Mouse (Mus musculus) forebrain, embryonic 10.5 days (tissue): ENCODE data around the gene Tenm4. TPM values are rescaled to one million over a fixed set of nuclear protein-coding genes. Genes with fewer than 3 reads are reported as not detected.

ENCODE experiments used
- DNase-seq: peaks from one replicate; pipeline ENCODE4 v3.0.0-alpha.2; 2017; ENCODE audit warnings: low spot score; ENCODE audit errors: extremely low spot score
- H3K27ac ChIP-seq: fragments of 300-500 bp; sonication (generic); 2 replicates; pipeline ENCODE4 v1.5.1; 2016; ENCODE audit warnings: mild to moderate bottlenecking
- H3K27me3 ChIP-seq: fragments of 300-500 bp; sonication (generic); 2 replicates; pipeline ENCODE4 v1.6.1; 2016; ENCODE audit warnings: mild to moderate bottlenecking; ENCODE audit not compliant: poor library complexity, severe bottlenecking
- H3K36me3 ChIP-seq: fragments of 300-500 bp; sonication (generic); replicated peaks from 2 replicates; pipeline ENCODE4 v1.6.1; 2016; ENCODE audit warnings: mild to moderate bottlenecking, moderate library complexity
- H3K4me1 ChIP-seq: fragments of 300-500 bp; sonication (generic); 2 replicates; pipeline ENCODE4 v1.6.1; 2016
- H3K4me3 ChIP-seq: fragments of 300-500 bp; sonication (generic); 2 replicates; pipeline ENCODE4 v1.5.1; 2016; ENCODE audit warnings: mild to moderate bottlenecking, moderate library complexity
- H3K9me3 ChIP-seq: fragments of 300-500 bp; sonication (generic); 2 replicates; pipeline ENCODE4 v1.6.1; 2016; ENCODE audit warnings: mild to moderate bottlenecking, moderate library complexity
- WGBS: fragments of 180-500 bp; shearing (Covaris S2); methylation state at CpG from one replicate; pipeline ENCODE4 v1.1.7; 2016; 5-methylcytosine and 5-hydroxymethylcytosine counted together
- polyA plus RNA-seq: library from polyadenylated mRNA; unstranded; fragments of >200 nt; fragmentation: Nextera tagmentation; extraction: Ambion mirVana; gene quantifications from 2 replicates; pipeline ENCODE4 v1.2.1, GENCODE M21; 2016

The Tenm4 gene
- polyA plus RNA-seq, 1 experiment from 2014 or later, result 27.9 TPM

DNA sequence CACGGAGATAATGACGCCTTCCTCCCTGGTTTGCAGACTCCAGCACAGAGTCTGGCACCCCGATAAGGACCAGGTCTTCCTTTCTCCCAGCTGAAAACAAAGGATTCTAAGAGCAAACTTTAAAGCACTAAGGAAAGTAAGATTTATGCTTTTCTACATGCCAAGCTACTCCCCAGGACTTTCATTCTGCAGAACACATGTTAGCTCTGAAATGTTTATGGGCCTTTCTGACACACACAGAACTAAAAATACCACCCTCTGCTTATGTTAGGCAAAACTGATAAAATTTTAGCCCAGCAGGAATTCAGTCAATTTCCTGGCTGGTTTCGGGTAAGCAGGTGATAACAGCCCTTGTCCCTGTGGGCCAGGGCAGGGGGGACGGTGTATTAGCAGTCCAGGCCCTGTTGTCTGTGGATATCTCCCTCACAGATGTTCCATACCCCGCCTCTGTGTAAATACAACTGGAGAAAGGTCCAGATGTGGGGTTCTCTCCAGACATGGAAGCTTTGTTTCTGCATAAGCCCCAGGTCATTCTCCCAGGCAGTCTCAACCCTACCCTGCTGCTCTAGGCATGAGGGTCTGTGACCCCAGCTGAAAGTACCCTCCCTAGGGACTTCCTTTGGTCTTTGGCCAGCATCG is 369.5 kb downstream of the Tenm4 start:
- 76% methylated on average over 7 of the region's 7 CpGs for WGBS
- DNase-seq, result no peak

DNA sequence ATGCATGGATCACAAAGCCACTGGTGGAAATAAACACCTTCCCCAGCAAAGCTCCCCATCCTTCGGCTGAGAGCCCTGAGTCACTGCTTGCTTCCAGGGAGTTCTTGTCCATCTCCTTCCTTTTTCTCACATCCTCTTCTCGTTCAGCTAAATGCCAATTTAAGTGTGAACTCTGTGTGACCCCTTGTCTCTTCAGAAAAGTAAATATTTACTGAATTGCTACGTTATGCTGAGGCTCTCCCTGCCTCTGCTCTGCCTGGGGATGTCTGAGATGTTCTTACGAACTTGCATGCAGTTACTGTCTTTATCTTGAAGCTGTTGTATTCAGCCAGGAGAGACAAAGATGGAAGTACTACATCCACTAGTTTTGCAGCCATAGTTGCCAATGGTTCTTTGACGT is 374.9 kb downstream of the Tenm4 start:
- peaks cover 9% of the 10 kb centered on the region for H3K4me1 ChIP-seq
- no peak overlapping the region for H3K27ac ChIP-seq
- 78% methylated on average over 5 of the region's 5 CpGs for WGBS
- peaks cover 14% of the 10 kb centered on the region; the same call in 1 of the 2 replicates for H3K27me3 ChIP-seq
- DNase-seq, result no peak
- H3K36me3 ChIP-seq, result peaks cover 14% of the 10 kb centered on the region
- H3K9me3 ChIP-seq, result no peaks in the 10 kb centered on the region
- no peak overlapping the region for H3K4me3 ChIP-seq

More for the DNA sequence above, 369.5 kb downstream of the Tenm4 start:
- Histone ChIP-seq H3K27me3 (peaks cover 60% of the 10 kb centered on the region), H3K9me3 (no peaks in the 10 kb centered on the region), H3K4me1 (peaks cover 35% of the 10 kb centered on the region), H3K4me3 (no peak overlapping the region), H3K36me3 (no peaks in the 10 kb centered on the region), H3K27ac (peak overlapping the region; percentile 9; the same call in 1 of the 2 replicates)

DNA sequence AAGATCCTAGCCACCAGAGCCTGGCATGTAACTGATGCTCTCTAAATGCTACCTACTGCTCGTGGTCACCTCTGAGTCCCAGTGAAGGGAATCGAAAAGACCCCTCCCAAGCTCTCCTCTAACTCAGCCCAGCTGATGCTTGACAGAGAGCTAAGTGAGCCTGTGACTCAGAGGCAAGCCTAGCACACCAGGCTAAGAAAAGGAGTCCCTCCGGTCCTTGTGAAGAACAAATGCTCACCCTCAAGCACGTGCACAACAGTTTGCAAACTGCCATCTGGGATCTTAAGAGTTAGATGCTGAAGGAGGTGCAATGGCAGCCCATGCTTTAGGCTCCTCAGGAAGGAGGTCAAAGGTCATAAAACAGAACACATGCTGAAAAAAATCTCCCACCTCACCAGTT is 380.8 kb downstream of the Tenm4 start:
- WGBS, result 75% methylated on average over 4 of the region's 4 CpGs
- Histone ChIP-seq H3K27ac (no peak overlapping the region), H3K27me3 (peaks cover 36% of the 10 kb centered on the region), H3K4me3 (no peak overlapping the region), H3K4me1 (peaks cover 55% of the 10 kb centered on the region), H3K36me3 (peaks cover 28% of the 10 kb centered on the region), H3K9me3 (no peaks in the 10 kb centered on the region)
- no peak for DNase-seq

DNA sequence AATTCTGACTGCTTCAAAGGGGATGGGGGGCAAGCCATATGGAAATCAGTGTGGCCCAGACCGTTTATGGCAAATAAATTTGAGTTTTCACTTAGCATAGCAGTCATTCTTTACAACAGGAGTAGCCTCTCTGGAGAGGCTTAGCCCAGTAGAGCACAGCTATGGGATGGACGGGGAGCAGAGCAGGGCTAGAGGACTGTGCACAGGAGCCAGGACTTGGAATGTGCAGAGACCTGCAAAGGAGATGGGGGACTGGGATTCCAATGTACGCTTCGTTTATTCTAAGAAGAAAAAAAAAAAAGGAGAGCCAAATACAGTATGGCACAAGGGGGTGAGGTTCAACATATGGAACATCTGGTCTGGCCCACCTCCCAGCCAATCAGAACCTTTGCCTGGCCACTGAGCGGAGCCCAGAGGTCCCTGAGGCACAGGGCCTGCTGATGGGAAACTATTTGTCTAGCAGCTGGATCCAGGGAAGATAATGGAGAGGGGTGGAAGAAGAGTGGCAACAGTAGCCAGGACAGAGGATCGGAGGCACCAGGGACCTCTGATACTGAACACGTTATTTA is 381.3 kb downstream of the Tenm4 start:
- 0 out of 2 replicates have a peak, but pooled peaks cover under 1% of the 10 kb centered on the region for H3K9me3 ChIP-seq
- H3K27ac ChIP-seq, result 0 out of 2 replicates have a peak overlapping the region, but pooled peaks have one; percentile 37
- no peak overlapping the region for H3K4me3 ChIP-seq
- H3K4me1 ChIP-seq, result peaks cover 56% of the 10 kb centered on the region
- no peak for DNase-seq
- WGBS, result 86% methylated on average over 7 of the region's 7 CpGs
- peaks cover 32% of the 10 kb centered on the region for H3K36me3 ChIP-seq
- H3K27me3 ChIP-seq, result peaks cover 36% of the 10 kb centered on the region

DNA sequence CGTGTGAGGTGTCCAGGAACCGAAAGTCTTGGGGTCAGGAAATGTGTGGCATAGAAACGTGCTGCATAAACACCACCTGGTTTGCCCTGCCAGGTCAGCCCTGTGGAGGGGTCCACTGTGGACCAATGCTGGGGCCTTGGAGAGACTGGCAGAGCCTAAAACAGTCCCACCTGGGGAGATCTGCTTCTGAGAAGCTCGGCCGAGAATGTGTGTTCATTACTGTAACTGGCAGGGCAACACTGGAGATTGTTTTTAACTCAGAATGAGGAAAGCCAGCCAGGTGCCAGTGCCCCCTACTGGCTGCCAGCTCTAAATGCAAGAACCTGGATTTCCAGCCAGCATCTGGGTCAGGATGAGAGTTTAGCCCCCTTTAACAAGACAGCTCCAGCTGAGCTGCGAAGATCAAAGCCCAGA is 383.2 kb downstream of the Tenm4 start:
- peak overlapping the region; percentile 69 for H3K27ac ChIP-seq
- peaks cover 40% of the 10 kb centered on the region for H3K27me3 ChIP-seq
- peaks cover 56% of the 10 kb centered on the region for H3K4me1 ChIP-seq
- H3K9me3 ChIP-seq, result peaks cover 7% of the 10 kb centered on the region; the same call in 1 of the 2 replicates
- peak; percentile 53 for DNase-seq
- WGBS, result 58% methylated on average over 6 of the region's 6 CpGs
- no peak overlapping the region for H3K4me3 ChIP-seq
- peaks cover 46% of the 10 kb centered on the region for H3K36me3 ChIP-seq

DNA sequence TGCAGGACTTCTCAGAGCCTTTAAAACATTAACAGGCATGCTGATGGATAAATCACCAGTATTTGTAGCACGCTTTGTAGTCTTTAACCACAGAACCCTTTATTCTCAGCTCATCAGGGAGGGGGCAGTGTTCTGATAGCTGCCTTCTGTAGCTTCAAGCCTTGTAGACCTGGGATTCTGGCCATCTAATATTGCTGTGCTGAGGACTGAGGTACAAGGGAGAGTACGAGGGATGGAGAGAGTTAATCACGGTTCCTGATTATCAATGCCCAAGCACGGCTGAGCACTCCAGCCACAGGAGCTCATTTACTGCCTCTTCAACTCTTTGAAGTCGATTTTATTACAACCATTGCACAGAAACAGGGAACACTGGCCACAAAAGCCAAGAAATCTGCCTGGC is 384.2 kb downstream of the Tenm4 start:
- DNase-seq, result no peak
- peaks cover 39% of the 10 kb centered on the region for H3K36me3 ChIP-seq
- peaks cover 40% of the 10 kb centered on the region for H3K27me3 ChIP-seq
- no peak overlapping the region for H3K4me3 ChIP-seq
- WGBS, result 22% methylated on average over 5 of the region's 5 CpGs
- peak overlapping the region; percentile 69 for H3K27ac ChIP-seq
- H3K9me3 ChIP-seq, result peaks cover 7% of the 10 kb centered on the region; the same call in 1 of the 2 replicates
- peaks cover 56% of the 10 kb centered on the region for H3K4me1 ChIP-seq

DNA sequence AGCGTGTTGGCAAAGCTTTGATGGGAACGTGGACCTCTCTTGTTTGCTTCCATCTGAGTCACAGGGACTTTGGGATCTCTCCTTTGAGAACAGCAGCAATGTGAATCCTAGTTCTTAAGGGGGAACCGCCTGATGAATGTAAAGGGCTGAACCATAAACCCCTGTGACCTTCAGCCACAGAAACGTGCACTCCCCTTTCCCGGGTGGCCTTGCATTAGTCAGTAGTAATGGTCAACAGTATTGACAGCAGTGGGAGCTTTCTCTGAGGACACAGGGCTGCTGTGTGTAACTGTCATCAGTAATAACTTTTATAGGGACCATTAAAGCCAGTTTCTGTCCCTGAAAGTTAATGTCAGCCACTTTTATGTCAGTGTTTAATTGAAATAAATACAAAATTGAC is 385.7 kb downstream of the Tenm4 start:
- H3K4me3 ChIP-seq, result no peak overlapping the region
- H3K27ac ChIP-seq, result peak overlapping the region; percentile 69
- peaks cover 25% of the 10 kb centered on the region for H3K36me3 ChIP-seq
- peaks cover 43% of the 10 kb centered on the region for H3K27me3 ChIP-seq
- peaks cover 7% of the 10 kb centered on the region; the same call in 1 of the 2 replicates for H3K9me3 ChIP-seq
- H3K4me1 ChIP-seq, result peaks cover 60% of the 10 kb centered on the region
- DNase-seq, result no peak
- 90% methylated on average over 5 of the region's 5 CpGs for WGBS

DNA sequence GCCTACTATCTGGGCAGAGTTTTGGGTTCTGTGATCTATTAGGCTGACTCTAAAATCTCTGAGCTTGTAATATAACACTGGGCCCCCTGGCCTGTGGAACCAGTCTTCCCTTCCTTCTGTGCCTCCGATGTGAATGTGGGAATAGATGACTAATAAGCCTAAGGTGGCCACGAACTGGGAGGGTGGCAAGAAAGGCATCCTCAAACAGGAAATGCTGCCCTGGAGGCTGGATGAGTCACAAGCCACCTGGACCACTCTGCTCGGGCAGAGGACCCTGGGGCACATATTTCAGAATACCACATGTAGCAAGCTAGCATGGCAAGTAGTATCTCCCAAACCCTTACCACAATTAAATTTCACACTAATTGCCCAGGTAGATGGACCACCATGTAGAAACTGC is 391.8 kb downstream of the Tenm4 start:
- DNase-seq, result no peak
- Histone ChIP-seq H3K36me3 (peaks cover 9% of the 10 kb centered on the region), H3K27ac (no peak overlapping the region), H3K4me3 (no peak overlapping the region), H3K4me1 (peaks cover 24% of the 10 kb centered on the region), H3K27me3 (peaks cover 18% of the 10 kb centered on the region), H3K9me3 (peaks cover 2% of the 10 kb centered on the region; the same call in 1 of the 2 replicates)
- 56% methylated on average over 3 of the region's 3 CpGs for WGBS

DNA sequence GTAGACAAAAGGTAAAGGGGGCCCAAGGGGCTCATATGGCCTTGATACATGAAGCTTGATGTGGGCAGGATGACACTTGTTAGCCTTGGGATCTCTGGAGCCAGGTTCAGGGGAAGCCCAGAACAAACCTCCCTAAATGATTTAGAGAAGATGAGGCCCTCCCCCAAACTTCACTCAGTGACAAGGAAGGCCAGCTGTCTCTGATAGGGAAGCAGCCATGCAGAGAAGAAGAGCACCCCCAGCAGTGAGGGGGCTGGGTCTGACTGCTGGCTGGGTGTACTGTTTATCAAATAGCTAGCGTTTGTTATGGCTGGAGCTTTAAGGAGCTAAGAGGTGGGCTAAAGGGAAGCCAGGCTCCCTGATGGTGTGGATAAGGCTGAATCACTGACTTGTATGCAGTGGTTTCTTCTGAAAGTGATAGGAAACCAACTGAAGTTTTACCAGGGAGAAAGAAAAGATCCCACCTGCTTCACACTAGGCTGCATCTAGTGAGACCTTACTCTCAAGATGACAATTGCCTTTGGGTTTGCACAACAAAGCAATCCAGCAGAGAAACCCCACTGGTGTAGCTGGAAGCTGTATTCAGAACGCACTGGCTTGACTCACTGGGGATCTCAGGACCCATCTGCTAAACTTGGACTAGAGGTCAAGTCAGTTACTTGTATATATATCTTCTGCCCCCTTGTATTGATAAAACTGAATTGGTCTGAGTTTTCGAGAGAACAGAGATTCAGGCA is 392.5 kb downstream of the Tenm4 start:
- Histone ChIP-seq H3K27me3 (peaks cover 21% of the 10 kb centered on the region), H3K4me3 (no peak overlapping the region), H3K36me3 (0 out of 2 replicates have a peak, but pooled peaks cover 3% of the 10 kb centered on the region), H3K27ac (0 out of 2 replicates have a peak overlapping the region, but pooled peaks have one; percentile 3), H3K4me1 (peaks cover 24% of the 10 kb centered on the region), H3K9me3 (no peaks in the 10 kb centered on the region)
- DNase-seq, result no peak
- 54% methylated on average over 3 of the region's 3 CpGs for WGBS

DNA sequence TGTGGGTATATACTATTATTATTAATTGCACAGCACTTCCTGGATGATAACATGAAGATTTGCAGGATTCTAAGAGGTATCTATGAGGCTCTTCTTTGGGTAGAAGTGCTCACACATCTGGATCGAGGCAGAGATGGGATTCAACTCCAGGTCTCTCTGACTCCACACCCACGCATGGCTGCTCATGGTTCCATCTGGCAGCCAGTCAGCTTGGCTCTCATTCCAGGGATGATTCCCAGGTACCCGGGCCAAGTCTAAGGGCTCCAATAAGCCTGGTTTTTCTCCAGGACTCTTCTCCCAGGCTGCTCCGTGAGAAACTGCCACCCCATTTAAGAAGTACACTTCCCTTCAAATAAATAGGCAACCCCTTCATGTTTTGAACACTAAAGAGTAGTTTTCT is 394.8 kb downstream of the Tenm4 start:
- no peak overlapping the region for H3K4me3 ChIP-seq
- DNase-seq, result no peak
- H3K4me1 ChIP-seq, result peaks cover 28% of the 10 kb centered on the region
- no peaks in the 10 kb centered on the region for H3K36me3 ChIP-seq
- no peaks in the 10 kb centered on the region for H3K9me3 ChIP-seq
- WGBS, result 89% methylated on average over 4 of the region's 4 CpGs
- no peak overlapping the region for H3K27ac ChIP-seq
- peaks cover 17% of the 10 kb centered on the region for H3K27me3 ChIP-seq

DNA sequence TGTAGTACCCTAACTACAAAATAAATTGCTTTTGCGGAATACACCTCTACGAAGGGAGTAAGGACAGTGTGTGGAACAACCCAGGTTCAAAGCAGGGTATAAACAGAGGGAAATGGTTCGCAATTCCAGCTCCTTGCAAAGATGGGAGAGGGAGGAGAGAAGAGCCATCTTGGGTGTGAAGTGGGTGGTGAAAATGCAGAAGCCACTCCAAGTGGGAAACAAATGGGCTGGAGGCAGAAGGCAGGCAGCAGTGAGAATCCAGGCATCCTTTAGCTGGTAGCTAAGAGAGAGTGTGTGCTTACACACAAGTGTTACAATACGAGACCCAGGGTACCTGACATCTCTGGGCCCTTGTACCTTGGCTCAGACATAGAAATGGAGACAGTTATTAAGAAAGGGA is 395.2 kb downstream of the Tenm4 start:
- no peak overlapping the region for H3K27ac ChIP-seq
- H3K4me1 ChIP-seq, result peaks cover 23% of the 10 kb centered on the region
- 94% methylated on average over 4 of the region's 4 CpGs for WGBS

DNA sequence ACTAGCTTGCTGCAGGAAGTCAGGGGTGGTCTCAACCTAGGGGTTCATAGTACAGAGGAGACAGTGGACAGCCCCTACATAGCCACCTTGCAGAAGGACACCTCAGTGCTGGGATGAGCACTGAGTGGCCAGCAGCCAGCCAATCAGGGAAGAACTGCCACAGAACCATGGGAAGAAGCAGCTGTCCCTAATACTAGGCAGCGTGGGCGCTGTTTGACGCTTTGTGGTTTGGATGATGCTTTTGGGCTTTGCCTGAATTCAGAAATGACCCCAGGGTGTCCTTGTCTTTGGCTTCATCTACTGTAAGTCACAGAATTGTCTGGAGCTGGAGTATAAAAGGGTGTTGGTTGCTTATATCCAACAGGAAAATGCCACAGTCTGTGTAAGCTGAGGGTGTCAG is 397.0 kb downstream of the Tenm4 start:
- DNase-seq, result no peak
- peaks cover 17% of the 10 kb centered on the region for H3K4me1 ChIP-seq
- no peak overlapping the region for H3K4me3 ChIP-seq
- H3K27ac ChIP-seq, result no peak overlapping the region
- no peaks in the 10 kb centered on the region for H3K9me3 ChIP-seq
- peaks cover 7% of the 10 kb centered on the region; the same call in 1 of the 2 replicates for H3K27me3 ChIP-seq
- no peaks in the 10 kb centered on the region for H3K36me3 ChIP-seq
- WGBS, result 91% methylated on average over 3 of the region's 3 CpGs

More for the DNA sequence above, 395.2 kb downstream of the Tenm4 start:
- Histone ChIP-seq H3K9me3 (no peaks in the 10 kb centered on the region), H3K27me3 (peaks cover 13% of the 10 kb centered on the region), H3K4me3 (no peak overlapping the region), H3K36me3 (no peaks in the 10 kb centered on the region)
- DNase-seq, result no peak

DNA sequence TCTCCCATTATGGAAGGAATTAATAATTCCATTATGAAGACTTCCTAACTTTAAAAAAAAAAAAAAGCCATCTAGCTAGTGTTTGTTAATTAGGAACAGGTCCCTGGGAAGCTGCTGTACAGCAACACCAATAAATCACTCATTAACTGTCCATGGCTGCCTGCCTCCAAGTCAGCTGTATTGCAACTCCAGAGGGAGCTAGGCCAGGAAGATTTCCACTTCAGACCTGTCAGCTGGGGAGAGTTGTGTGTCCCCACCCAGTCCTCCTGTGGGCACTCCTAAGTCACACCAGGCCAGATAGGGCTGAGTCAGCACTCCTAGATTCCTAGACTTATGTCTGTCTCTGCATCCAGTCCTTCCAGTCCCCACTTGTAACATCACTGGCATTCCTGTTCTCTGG is 399.9 kb downstream of the Tenm4 start:
- no peak for DNase-seq
- no peak overlapping the region for H3K4me3 ChIP-seq
- no peaks in the 10 kb centered on the region for H3K9me3 ChIP-seq
- H3K36me3 ChIP-seq, result no peaks in the 10 kb centered on the region
- H3K4me1 ChIP-seq, result peaks cover 27% of the 10 kb centered on the region
- H3K27ac ChIP-seq, result no peak overlapping the region
- peaks cover 4% of the 10 kb centered on the region; the same call in 1 of the 2 replicates for H3K27me3 ChIP-seq
